In the genomic region with DNA sequence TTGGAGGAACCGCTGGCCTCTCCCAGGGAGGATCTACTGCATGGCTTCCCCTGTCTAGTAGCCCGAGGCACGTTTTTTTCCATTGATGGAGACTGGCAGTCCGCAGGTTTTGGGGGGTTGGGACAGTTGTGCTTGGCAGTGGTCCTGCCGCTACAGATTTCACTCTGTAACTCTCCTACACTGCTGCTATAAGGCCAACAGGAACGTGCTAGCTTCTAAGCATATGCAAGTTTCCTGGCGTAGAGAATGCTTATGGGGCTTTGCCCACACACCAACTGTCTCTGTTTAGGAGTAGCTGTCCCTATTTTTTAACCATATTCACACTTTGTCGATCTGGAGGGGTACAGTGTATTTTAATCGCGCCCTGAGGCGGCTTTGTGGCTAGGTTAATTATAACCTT, we compare ENCODE assay signal across 12 mouse cellular contexts. TPM values are rescaled to one million over a fixed set of nuclear protein-coding genes. Genes with fewer than 3 reads are reported as not detected.
DNase-seq lines count a peak whose midpoint lies in the region; ATAC-seq lines count a peak whose summit lies in the region.
"Had no signal": no experiment of that assay in that cellular context is flagged by ENCODE, and none has a peak within 500 bp of the region (broad histone marks: within the 10 kb centered on the region; RNA-seq: fewer than 3 reads in every experiment).

No protein-coding gene starts in this region.

- WGBS in forebrain, embryonic 15.5 days: 23% methylated on average over 11 of the region's 11 CpGs
- WGBS in neural tube, embryonic 13.5 days: 35% methylated on average over 11 of the region's 11 CpGs

- H3K4me2 ChIP-seq in forebrain, embryonic 15.5 days (replicated peaks): peak overlapping the region; percentile 28
- peak overlapping the region; percentile 34 for H3K4me2 ChIP-seq in neural tube, embryonic 13.5 days

- peak; percentile 43 to 69 for DNase-seq in frontal cortex, postnatal 10 days (ENCODE audit: low spot score in 2 of 2)
- peak; percentile 53 to 87 for DNase-seq in layer of hippocampus, postnatal 14 days (ENCODE audit: low spot score in 2 of 2)
- no peak for DNase-seq in gastrocnemius, postnatal 36 days
- DNase-seq in natural killer cell, adult 2 months (ENCODE audit: low spot score in 2 of 2): no peak
- no peak for DNase-seq in adrenal gland, adult 8-10 months
- DNase-seq: cerebellum, adult 8-10 months; heart, adult 11 months had no signal

- no peak overlapping the region for H3K9ac ChIP-seq in forebrain, embryonic 15.5 days (replicated peaks)
- 0 out of 2 replicates have a peak overlapping the region, but pooled peaks have one; percentile 31 for H3K9ac ChIP-seq in neural tube, embryonic 13.5 days

- no peaks in the 10 kb centered on the region for H3K9me3 ChIP-seq in forebrain, embryonic 15.5 days
- H3K9me3 ChIP-seq in neural tube, embryonic 13.5 days: no peaks in the 10 kb centered on the region
- H3K9me3 ChIP-seq: G1E had no signal

- H3K36me3 ChIP-seq in forebrain, embryonic 15.5 days: no peaks in the 10 kb centered on the region
- H3K36me3 ChIP-seq in neural tube, embryonic 13.5 days: no peaks in the 10 kb centered on the region
- H3K36me3 ChIP-seq: G1E had no signal

- H3K27me3 ChIP-seq in forebrain, embryonic 15.5 days: no peaks in the 10 kb centered on the region
- no peaks in the 10 kb centered on the region for H3K27me3 ChIP-seq in neural tube, embryonic 13.5 days

- intact Hi-C loops in gastrocnemius, postnatal 36 days (cut with DNase I): no loop called here

- H3K27ac ChIP-seq in forebrain, embryonic 15.5 days (replicated peaks): peak overlapping the region; percentile 68
- peak overlapping the region; percentile 88 for H3K27ac ChIP-seq in neural tube, embryonic 13.5 days (replicated peaks)

- ATAC-seq in forebrain, embryonic 15.5 days (replicated peaks): peak; percentile 94
- ATAC-seq in neural tube, embryonic 13.5 days (ENCODE audit: low read depth): peak; percentile 60
- ATAC-seq in CD4-positive, CD25-positive, alpha-beta regulatory T cell, adult 4 months: no peak

- peaks cover 25% of the 10 kb centered on the region for H3K4me1 ChIP-seq in forebrain, embryonic 15.5 days
- H3K4me1 ChIP-seq in neural tube, embryonic 13.5 days (replicated peaks): peaks cover 28% of the 10 kb centered on the region

- H3K4me3 ChIP-seq in forebrain, embryonic 15.5 days: no peak overlapping the region
- H3K4me3 ChIP-seq in neural tube, embryonic 13.5 days: no peak overlapping the region
- H3K4me3 ChIP-seq: myocyte had no signal

RNA-seq across cellular contexts. Expression of a gene that starts 30.8 kb away (rescaled TPM):
- 23.8 and 28.6 TPM in 2 replicates for polyA plus RNA-seq in forebrain, embryonic 15.5 days (2015; fragmentation: Nextera tagmentation; extraction: Ambion mirVana)
- 100 to 1,000 TPM; 295 to 302 TPM for total RNA-seq in layer of hippocampus, postnatal 14 days (2021)
- polyA plus RNA-seq in neural tube, embryonic 13.5 days (2015; fragmentation: Nextera tagmentation; extraction: Ambion mirVana): 24.7 and 26.7 TPM in 2 replicates
- under 1 TPM in 1 of 2 experiments, not detected in 1; 0.13 TPM for polyA plus RNA-seq in CD4-positive, CD25-positive, alpha-beta regulatory T cell, adult 4 months (2017; shearing (Covaris generic))
- total RNA-seq in gastrocnemius, postnatal 36 days (2021): 1 to 10 TPM; 2.2 to 2.3 TPM
- 10 to 100 TPM; 19.2 to 38.5 (median 24.0) TPM for total RNA-seq in adrenal gland, adult 8-10 months (2022)
- polyA plus RNA-seq: G1E had no signal

Comparison
In these comparisons a context has a peak if more than half of its experiments do, and no peak if none do; other contexts are left out.
1. DNase-seq: peak in frontal cortex, postnatal 10 days (2 of 2) and layer of hippocampus, postnatal 14 days (2 of 2); none in gastrocnemius, postnatal 36 days (0 of 2), natural killer cell, adult 2 months (0 of 2) and adrenal gland, adult 8-10 months (single experiment).
2. RNA of a gene that starts 30.8 kb away (total RNA-seq): 295 to 302 TPM in layer of hippocampus, postnatal 14 days; 19.2 to 38.5 TPM in adrenal gland, adult 8-10 months and 2.2 to 2.3 TPM in gastrocnemius, postnatal 36 days; every median in the first group is over 4 times any median in the second.